Mouse (Mus musculus) left cerebral cortex, adult 2 months (tissue): Measurements from ENCODE around the gene Slc22a8. TPM values are rescaled to one million over a fixed set of nuclear protein-coding genes. Genes with fewer than 3 reads are reported as not detected.

Experiments
- DNase-seq, 2 experiments: peaks; one replicate each; pipeline ENCODE4 v3.0.0; 2021 to 2022; ENCODE audit warnings: low spot score in 2 of 2, mixed read lengths in 1 of 2; ENCODE audit errors: extremely low spot score in 1 of 2
- H3K27ac ChIP-seq: fragments of 200-600 bp; 2 replicates; pipeline ENCODE4 v1.8.1; 2022
- H3K4me3 ChIP-seq: fragments of 200-600 bp; 2 replicates; pipeline ENCODE4 v1.8.1; 2022
- CTCF ChIP-seq: fragments of 200-600 bp; IDR thresholded peaks from 2 replicates; pipeline ENCODE4 v1.8.1; 2022; ENCODE audit warnings: antibody characterized with exemption, mild to moderate bottlenecking, moderate library complexity
- intact Hi-C: fragments of 180-260 bp; cut with DNase I; formaldehyde crosslinking; loops from one replicate; pipeline ENCODE4 v1.15.1; 2025
- total RNA-seq, 2 experiments: library from RNA; stranded (reverse); gene quantifications; 2 replicates each; pipeline ENCODE4 v1.2.3; 2021

The Slc22a8 gene
- total RNA-seq, 2 experiments from 2014 or later = 12.5 TPM

DNA sequence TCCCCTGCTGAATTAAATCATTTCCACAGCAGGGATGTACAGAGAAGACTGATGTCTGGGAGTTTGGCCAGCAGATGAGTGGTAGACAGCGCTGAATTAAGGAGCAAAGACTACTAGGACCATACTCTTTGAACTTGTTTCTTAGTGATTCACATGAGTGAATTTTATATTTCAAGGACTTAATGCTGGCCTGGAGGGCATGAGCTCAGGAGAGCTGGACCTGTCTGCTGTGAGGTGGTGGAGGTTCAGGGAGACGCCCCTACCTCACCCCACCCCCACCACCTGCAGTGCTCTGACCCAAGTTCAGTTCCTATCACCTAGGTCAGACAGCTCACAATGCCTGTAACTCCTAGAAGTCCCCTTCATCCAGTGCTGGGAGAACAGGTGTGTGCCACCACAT lies 55.3 kb downstream of the Slc22a8 start:
- no peak for TF ChIP-seq CTCF
- no peak for DNase-seq
- intact Hi-C loops = no loop called here
- Histone ChIP-seq H3K4me3 (no peak overlapping the region), H3K27ac (no peak overlapping the region)

DNA sequence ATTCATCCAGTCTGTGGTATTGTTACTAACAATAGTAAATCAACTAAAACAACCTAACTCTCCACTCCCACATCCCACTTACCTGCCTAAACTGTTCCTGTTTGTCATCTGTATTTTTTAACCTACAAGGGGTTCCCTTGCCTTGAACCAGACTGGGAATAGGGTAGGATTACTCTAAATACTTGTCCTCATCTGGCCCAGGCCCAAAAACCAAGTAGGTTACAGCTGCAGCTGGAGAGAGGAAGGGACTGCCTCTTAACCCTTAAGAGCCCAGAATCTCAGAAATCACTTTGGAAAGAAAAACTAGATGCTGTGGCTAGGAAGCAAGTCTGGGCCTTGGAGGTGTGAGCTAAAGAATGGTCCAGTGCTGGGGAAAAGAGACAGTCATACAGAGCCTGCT lies 64.8 kb downstream of the Slc22a8 start:
- DNase-seq = no peak
- intact Hi-C loops = no loop called here
- no peak for TF ChIP-seq CTCF
- Histone ChIP-seq H3K27ac (peak overlapping the region; percentile 53), H3K4me3 (no peak overlapping the region)

DNA sequence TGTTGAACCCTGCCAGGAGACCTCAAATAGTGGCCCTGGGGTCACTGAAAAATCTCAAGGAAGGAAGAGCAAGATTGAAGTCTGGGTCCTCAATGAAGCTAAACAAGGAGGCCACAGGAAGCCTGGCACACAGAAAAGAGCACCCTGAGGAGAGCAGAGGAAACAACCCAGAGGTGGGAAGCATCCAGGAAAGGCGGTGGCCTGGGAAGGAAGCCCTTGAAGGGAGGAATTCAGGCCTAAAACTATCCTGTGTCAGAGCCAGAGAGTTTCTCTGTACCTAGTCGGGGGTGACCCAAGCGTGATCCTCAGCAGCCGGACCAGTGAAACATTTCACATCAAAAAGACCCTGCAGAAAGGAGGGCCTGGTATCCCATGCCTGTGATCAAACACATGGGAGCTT lies 65.3 kb downstream of the Slc22a8 start:
- peak overlapping the region; percentile 53 for H3K27ac ChIP-seq

More for the DNA sequence above, 65.3 kb downstream of the Slc22a8 start:
- no peak for TF ChIP-seq CTCF
- intact Hi-C loops = no loop called here
- no peak for DNase-seq
- no peak overlapping the region for H3K4me3 ChIP-seq

Other genes starting within 250 kb of the Slc22a8 start
- gene Slc22a30, start 186.1 kb upstream of the Slc22a8 start, total RNA-seq = not detected
- 1 to 10 TPM; 5.2 to 7.3 TPM for gene Slc22a6, start 26.8 kb downstream of the Slc22a8 start, total RNA-seq
- gene Chrm1, start 72.5 kb downstream of the Slc22a8 start, total RNA-seq = 100 to 1,000 TPM; 152 to 155 TPM
- gene Slc3a2, start 132.1 kb downstream of the Slc22a8 start, total RNA-seq = 100 to 1,000 TPM; 144 to 154 TPM
- 10 to 100 TPM; 48.5 to 53.1 TPM for gene Wdr74, start 144.6 kb downstream of the Slc22a8 start, total RNA-seq
- gene 1700092M07Rik, start 149.5 kb downstream of the Slc22a8 start, total RNA-seq = 1 to 10 TPM; 1.4 to 1.8 TPM
- gene Stx5a, start 150.2 kb downstream of the Slc22a8 start, total RNA-seq = 10 to 100 TPM; 71.2 to 77.9 TPM
- 10 to 100 TPM; 90.2 to 98.8 TPM for gene Nxf1, start 165.8 kb downstream of the Slc22a8 start, total RNA-seq
- 10 to 100 TPM; 63.8 to 66.8 TPM for gene Tmem223, start 179.7 kb downstream of the Slc22a8 start, total RNA-seq
- gene Tmem179b, start 183.2 kb downstream of the Slc22a8 start, total RNA-seq = 1 to 10 TPM; 8.2 to 8.7 TPM
- gene Taf6l, start 195.2 kb downstream of the Slc22a8 start, total RNA-seq = 10 to 100 TPM; 13.1 to 14.3 TPM
- gene Polr2g, start 207.3 kb downstream of the Slc22a8 start, total RNA-seq = 100 to 1,000 TPM in 1 of 2 experiments, 10 to 100 TPM in 1; 96.6 to 105 TPM
- gene Zbtb3, start 211.3 kb downstream of the Slc22a8 start, total RNA-seq = 1 to 10 TPM; 5.3 to 6.7 TPM
- 10 to 100 TPM; 34.5 to 36.7 TPM for gene Ttc9c, start 228.1 kb downstream of the Slc22a8 start, total RNA-seq
- gene Hnrnpul2, start 228.8 kb downstream of the Slc22a8 start, total RNA-seq = 100 to 1,000 TPM; 125 to 129 TPM
- gene AC129217.1, start 238.5 kb downstream of the Slc22a8 start, total RNA-seq = not detected
- gene Bscl2, start 246.2 kb downstream of the Slc22a8 start, total RNA-seq = 100 to 1,000 TPM; 109 TPM
- 100 to 1,000 TPM; 184 to 198 TPM for gene Gng3, start 247.9 kb downstream of the Slc22a8 start, total RNA-seq